Mouse (Mus musculus): ENCODE results near the gene Arl6ip4. TPM values are rescaled to one million over a fixed set of nuclear protein-coding genes. Genes with fewer than 3 reads are reported as not detected.

Arl6ip4 gene
- polyA plus RNA-seq (2012; rRNA removed), result 51.5 and 58.2 TPM in 2 replicates

GRCm38 (mm10) chr5:124115990-124116845 lies at the start of gene Arl6ip4:
Gene Arl6ip4 (plus strand): TSS chr5:124116089.

DNA sequence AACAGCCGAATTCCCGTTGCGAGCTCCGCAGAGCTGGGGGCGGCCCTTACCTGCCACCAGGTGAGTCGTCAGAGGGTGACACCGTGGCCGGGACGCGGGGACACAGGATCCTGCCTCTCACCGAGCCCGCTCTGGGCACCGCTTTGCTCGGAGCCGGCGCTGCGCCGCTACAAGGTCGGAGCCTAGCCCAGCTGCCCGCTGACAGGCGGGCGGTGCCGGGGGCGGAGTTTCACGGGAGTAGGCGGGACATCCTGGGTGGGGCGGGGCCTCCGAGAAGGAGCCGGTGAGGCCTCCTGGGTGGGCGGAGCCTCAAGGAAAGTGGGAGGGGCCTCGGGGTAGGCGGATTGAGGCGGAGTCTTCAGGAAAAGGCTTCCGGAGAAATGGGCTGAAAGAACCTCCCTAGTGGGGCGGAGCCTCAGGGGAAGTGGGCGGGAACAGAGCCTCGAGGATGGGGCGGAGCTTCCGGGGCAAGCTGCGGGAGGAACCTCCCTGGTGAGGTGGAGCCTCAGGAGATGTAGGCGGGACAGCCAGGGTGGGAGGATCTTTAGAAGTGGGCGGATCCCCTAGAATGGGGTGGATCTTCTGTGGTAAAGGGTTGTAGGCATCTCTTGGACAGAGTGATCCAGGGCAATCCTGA lies 20.2 kb upstream of the Arl6ip4 start, which contains the start of gene Abcb9:
Gene Abcb9 (minus strand): TSS at position 203 of the 637 bp plus-strand sequence.

DNA sequence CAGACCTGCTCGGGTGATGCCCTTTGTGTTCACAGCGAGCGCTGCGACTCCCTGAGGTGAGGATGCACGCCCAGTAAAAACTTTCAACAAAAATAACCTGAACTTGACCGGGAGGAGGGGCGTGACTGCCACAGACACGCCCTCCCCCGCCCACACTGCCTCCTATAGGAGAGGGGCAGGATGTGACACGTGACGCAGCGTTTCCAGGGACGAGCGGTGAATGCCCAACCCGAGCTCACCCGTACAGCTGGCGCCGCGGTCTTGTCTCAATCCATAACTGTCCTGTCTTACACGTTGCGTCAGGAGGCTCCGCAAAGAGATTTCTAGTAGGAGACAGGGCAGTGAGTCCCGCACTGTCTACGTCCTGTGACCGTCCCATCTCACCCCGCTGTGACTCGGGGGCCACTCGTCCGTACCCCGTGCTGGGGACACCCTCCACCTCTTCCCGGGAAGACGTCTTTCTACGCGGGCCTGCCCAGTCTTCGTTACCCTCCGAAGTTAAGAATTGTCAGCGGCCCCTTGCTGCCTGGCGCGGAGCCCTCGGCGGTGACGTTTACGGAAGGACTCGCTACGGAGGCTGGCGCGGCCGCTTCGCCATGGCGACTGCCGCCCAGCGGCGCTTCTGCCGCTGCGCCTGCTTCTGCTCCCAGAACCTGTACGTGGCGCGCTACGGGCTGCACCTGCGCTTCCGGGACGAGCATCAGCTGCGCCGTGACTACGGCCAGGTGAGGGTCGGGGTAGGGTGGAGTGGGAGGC lies 4.0 kb upstream of the Arl6ip4 start, which contains the start of gene Ogfod2:
Gene Ogfod2 (plus strand): TSS at position 556 of the 756 bp plus-strand sequence.

Other genes with a start within 250 kb of the Arl6ip4 start
- 0.05 and 0.07 TPM in 2 replicates for gene Hcar1, start 236.1 kb upstream of the Arl6ip4 start, polyA plus RNA-seq (2012; rRNA removed)
- gene Denr, start 208.9 kb upstream of the Arl6ip4 start, polyA plus RNA-seq (2012; rRNA removed), result 21.9 and 23.9 TPM in 2 replicates
- 0.27 and 0.51 TPM in 2 replicates for gene Gm43518, start 188.7 kb upstream of the Arl6ip4 start, polyA plus RNA-seq (2012; rRNA removed)
- gene Ccdc62, start 185.4 kb upstream of the Arl6ip4 start, polyA plus RNA-seq (2012; rRNA removed), result 2.7 and 4.0 TPM in 2 replicates
- gene Hip1r, start 142.5 kb upstream of the Arl6ip4 start, polyA plus RNA-seq (2012; rRNA removed), result 6.4 and 7.1 TPM in 2 replicates
- gene Vps37b, start 83.8 kb upstream of the Arl6ip4 start, polyA plus RNA-seq (2012; rRNA removed), result 10.6 and 11.9 TPM in 2 replicates
- gene Abcb9, start 20.3 kb upstream of the Arl6ip4 start, polyA plus RNA-seq (2012; rRNA removed), result 2.2 and 2.7 TPM in 2 replicates
- 9.4 and 10.4 TPM in 2 replicates for gene Ogfod2, start 3.8 kb upstream of the Arl6ip4 start, polyA plus RNA-seq (2012; rRNA removed)
- gene Pitpnm2, start 133.7 kb downstream of the Arl6ip4 start, polyA plus RNA-seq (2012; rRNA removed), result 4.6 and 4.7 TPM in 2 replicates
- gene Mphosph9, start 211.9 kb downstream of the Arl6ip4 start, polyA plus RNA-seq (2012; rRNA removed), result 3.8 and 4.2 TPM in 2 replicates
- 3.9 and 4.3 TPM in 2 replicates for gene 2810006K23Rik, start 212.0 kb downstream of the Arl6ip4 start, polyA plus RNA-seq (2012; rRNA removed)
- 91.6 and 99.7 TPM in 2 replicates for gene Cdk2ap1, start 247.0 kb downstream of the Arl6ip4 start, polyA plus RNA-seq (2012; rRNA removed)